Mouse (Mus musculus) kidney, adult 2 months (tissue): Measurements from ENCODE around the gene Msi2.

Source experiments
- CTCF ChIP-seq: fragments of 200-500 bp; conservative IDR thresholded peaks from 2 replicates; pipeline ENCODE4 v1.5.1; 2011; ENCODE audit warnings: low read depth, mild to moderate bottlenecking, control low read depth, low read length, moderate library complexity, mixed read lengths; ENCODE audit not compliant: insufficient read depth, insufficient read length
- POLR2A ChIP-seq: fragments of 200-500 bp; IDR thresholded peaks from one replicate; pipeline ENCODE4 v1.6.1; 2011; ENCODE audit warnings: low read depth, low read length, control low read depth

DNA sequence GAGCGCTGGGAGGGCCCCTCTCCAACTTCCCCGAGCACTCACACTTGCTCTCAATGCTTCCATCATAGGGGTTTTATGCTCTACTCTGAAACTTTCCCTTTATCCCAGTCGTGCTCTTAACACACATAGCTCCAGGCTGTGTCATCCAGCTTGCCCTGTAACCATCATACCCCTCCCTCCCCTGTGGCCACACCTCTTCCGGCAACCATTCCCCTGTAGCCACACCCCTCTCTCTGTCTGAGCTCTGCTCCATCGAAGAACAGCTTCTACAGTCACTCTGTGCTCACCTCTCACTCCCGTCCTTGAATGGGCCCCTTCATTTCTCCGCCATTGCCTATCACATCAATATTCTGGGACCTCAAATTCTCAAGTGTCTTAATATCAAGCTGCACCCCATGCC lies 219.8 kb downstream of the Msi2 start:
- TF ChIP-seq CTCF, result no peak
- TF ChIP-seq POLR2A, result no peak
